Mouse (Mus musculus): ENCODE measurements around the gene Gad2. TPM values are rescaled to one million over a fixed set of nuclear protein-coding genes. Genes with fewer than 3 reads are reported as not detected.

The Gad2 gene
- polyA plus RNA-seq, 1 experiment from 2014 or later: not detected

DNA sequence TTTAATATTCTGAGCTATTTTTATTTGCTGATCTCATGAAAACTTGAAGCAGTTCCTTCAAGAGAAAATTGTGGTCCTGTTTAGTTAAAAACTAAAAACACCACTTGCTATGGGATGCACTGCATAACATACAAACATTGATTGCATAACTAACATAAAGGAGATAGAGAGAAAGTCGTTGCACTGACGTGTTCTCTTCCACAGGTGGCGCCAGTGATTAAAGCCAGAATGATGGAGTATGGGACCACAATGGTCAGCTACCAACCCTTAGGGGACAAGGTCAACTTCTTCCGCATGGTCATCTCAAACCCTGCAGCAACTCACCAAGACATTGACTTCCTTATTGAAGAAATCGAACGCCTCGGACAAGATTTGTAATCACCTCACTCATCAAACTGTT is 68.0 kb downstream of the Gad2 start:
- DNase-seq (no peak), ATAC-seq (no peak)
- no peaks in the 10 kb centered on the region for H3K9me3 ChIP-seq (ENCODE audit: low read length)
- peak; percentile 50 for TF ChIP-seq CTCF (IDR thresholded peaks at IDR 0.05; ENCODE audit: low read depth)
- TF ChIP-seq EP300 (IDR thresholded peaks at IDR 0.05; ENCODE audit: low read depth): no peak
- WGBS (ENCODE audit: insufficient replicate concordance): 64% methylated on average over 7 of the region's 7 CpGs
- no peak overlapping the region for H3K4me2 ChIP-seq (ENCODE audit: low read depth, low read length)
- H3K4me3 ChIP-seq (ENCODE audit: low read depth, low read length): no peak overlapping the region
- H3K9ac ChIP-seq (replicated peaks): no peak overlapping the region
- H3K27ac ChIP-seq (ENCODE audit: low read depth): no peak overlapping the region
- no peaks in the 10 kb centered on the region for H3K27me3 ChIP-seq (ENCODE audit: insufficient read depth, low read length)
- H3K36me3 ChIP-seq (replicated peaks; ENCODE audit: insufficient read depth, low read length): no peaks in the 10 kb centered on the region
- H3K4me1 ChIP-seq (ENCODE audit: insufficient read depth): no peaks in the 10 kb centered on the region

GRCm38 (mm10) chr2:22704780-22705727 is 83.0 kb downstream of the Gad2 start:
- WGBS (ENCODE audit: insufficient replicate concordance): 68% methylated on average over 4 of the region's 4 CpGs
- no peaks in the 10 kb centered on the region for H3K36me3 ChIP-seq (replicated peaks; ENCODE audit: insufficient read depth, low read length)
- no peaks in the 10 kb centered on the region for H3K27me3 ChIP-seq (ENCODE audit: insufficient read depth, low read length)
- no peak for DNase-seq
- H3K9me3 ChIP-seq (ENCODE audit: low read length): no peaks in the 10 kb centered on the region
- H3K4me1 ChIP-seq (ENCODE audit: insufficient read depth): no peaks in the 10 kb centered on the region
- no peak for ATAC-seq
- TF ChIP-seq EP300 (IDR thresholded peaks at IDR 0.05; ENCODE audit: low read depth) (no peak), CTCF (IDR thresholded peaks at IDR 0.05; ENCODE audit: low read depth) (no peak)
- H3K4me3 ChIP-seq (ENCODE audit: low read depth, low read length): no peak overlapping the region
- no peak overlapping the region for H3K4me2 ChIP-seq (ENCODE audit: low read depth, low read length)
- H3K9ac ChIP-seq (replicated peaks): no peak overlapping the region
- H3K27ac ChIP-seq (ENCODE audit: low read depth): no peak overlapping the region

- Histone ChIP-seq H3K9ac (replicated peaks) (no peak overlapping the region), H3K27me3 (ENCODE audit: insufficient read depth, low read length) (no peaks in the 10 kb centered on the region), H3K4me1 (ENCODE audit: insufficient read depth) (no peaks in the 10 kb centered on the region), H3K36me3 (replicated peaks; ENCODE audit: insufficient read depth, low read length) (no peaks in the 10 kb centered on the region), H3K4me2 (ENCODE audit: low read depth, low read length) (no peak overlapping the region), H3K27ac (ENCODE audit: low read depth) (no peak overlapping the region), H3K9me3 (ENCODE audit: low read length) (no peaks in the 10 kb centered on the region), H3K4me3 (ENCODE audit: low read depth, low read length) (no peak overlapping the region)
- no peak for ATAC-seq
- TF ChIP-seq CTCF (IDR thresholded peaks at IDR 0.05; ENCODE audit: low read depth) (no peak), EP300 (IDR thresholded peaks at IDR 0.05; ENCODE audit: low read depth) (no peak)
- WGBS (ENCODE audit: insufficient replicate concordance): 67% methylated on average over 3 of the region's 3 CpGs
- no peak for DNase-seq
These were observed 84.2 kb downstream of the Gad2 start for GRCm38 (mm10) chr2:22706233-22706632.

DNA sequence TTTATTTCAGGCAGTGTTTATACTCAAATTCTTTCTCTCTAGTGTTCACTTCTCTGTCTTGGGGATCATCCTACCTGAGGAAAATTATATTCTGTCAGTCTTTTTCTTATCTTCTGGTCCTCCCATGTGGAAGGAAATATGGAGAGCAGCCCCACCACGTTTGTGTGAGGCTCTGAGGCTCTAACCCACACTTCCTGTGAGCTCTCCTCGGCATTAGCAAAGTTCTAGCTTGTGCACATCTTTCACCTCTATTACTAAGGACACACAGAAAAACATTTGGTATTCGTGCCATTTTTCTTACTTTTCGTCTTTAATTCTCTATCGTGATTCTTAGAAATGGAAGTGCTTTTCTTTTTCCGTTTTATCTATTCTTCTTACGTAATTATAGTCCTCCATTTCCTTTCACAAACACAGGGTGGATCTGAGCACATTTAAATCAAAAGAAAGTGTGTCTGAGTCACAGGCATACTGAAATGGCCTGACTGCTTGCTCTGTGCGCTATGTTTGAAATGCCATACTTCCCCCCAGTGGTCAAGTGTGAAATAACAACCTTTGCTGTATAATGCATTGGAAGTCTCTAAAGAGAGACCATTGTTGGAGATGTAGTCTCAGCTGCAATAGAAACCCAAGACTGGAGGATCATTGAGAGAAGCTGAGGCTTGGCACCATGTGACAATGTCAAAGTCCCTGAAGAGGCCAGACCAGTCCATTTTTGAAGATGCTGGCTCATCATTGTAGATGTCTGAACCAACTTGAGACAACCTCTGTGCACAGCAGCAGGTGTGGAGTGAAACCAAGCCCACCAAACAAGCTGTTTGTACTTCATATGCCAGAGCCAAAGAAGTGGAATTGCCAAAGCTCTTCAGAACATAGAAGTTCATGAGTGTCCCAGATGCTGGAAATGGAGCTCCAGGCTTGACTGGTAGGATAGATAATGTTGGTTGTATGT is 99.8 kb downstream of the Gad2 start:
- peak; percentile 42 for DNase-seq
- no peaks in the 10 kb centered on the region for H3K27me3 ChIP-seq (ENCODE audit: insufficient read depth, low read length)
- 16% methylated on average over 8 of the region's 8 CpGs for WGBS (ENCODE audit: insufficient replicate concordance)
- no peaks in the 10 kb centered on the region for H3K4me1 ChIP-seq (ENCODE audit: insufficient read depth)
- H3K9ac ChIP-seq (replicated peaks): no peak overlapping the region
- no peaks in the 10 kb centered on the region for H3K36me3 ChIP-seq (replicated peaks; ENCODE audit: insufficient read depth, low read length)
- ATAC-seq: peak; percentile 59
- H3K4me2 ChIP-seq (ENCODE audit: low read depth, low read length): no peak overlapping the region
- TF ChIP-seq CTCF (IDR thresholded peaks at IDR 0.05; ENCODE audit: low read depth) (peak; percentile 84), EP300 (IDR thresholded peaks at IDR 0.05; ENCODE audit: low read depth) (no peak)
- H3K4me3 ChIP-seq (ENCODE audit: low read depth, low read length): no peak overlapping the region
- H3K9me3 ChIP-seq (ENCODE audit: low read length): no peaks in the 10 kb centered on the region
- no peak overlapping the region for H3K27ac ChIP-seq (ENCODE audit: low read depth)

GRCm38 (mm10) chr2:22723927-22724534 is 102.0 kb downstream of the Gad2 start:
- peak; percentile 40 for ATAC-seq
- no peaks in the 10 kb centered on the region for H3K27me3 ChIP-seq (ENCODE audit: insufficient read depth, low read length)
- H3K36me3 ChIP-seq (replicated peaks; ENCODE audit: insufficient read depth, low read length): no peaks in the 10 kb centered on the region
- DNase-seq: no peak
- no peaks in the 10 kb centered on the region for H3K9me3 ChIP-seq (ENCODE audit: low read length)
- H3K4me2 ChIP-seq (ENCODE audit: low read depth, low read length): no peak overlapping the region
- H3K4me1 ChIP-seq (ENCODE audit: insufficient read depth): no peaks in the 10 kb centered on the region
- no peak overlapping the region for H3K4me3 ChIP-seq (ENCODE audit: low read depth, low read length)
- TF ChIP-seq CTCF (IDR thresholded peaks at IDR 0.05; ENCODE audit: low read depth) (no peak), EP300 (IDR thresholded peaks at IDR 0.05; ENCODE audit: low read depth) (no peak)
- no peak overlapping the region for H3K9ac ChIP-seq (replicated peaks)
- 55% methylated on average over 3 of the region's 3 CpGs for WGBS (ENCODE audit: insufficient replicate concordance)
- H3K27ac ChIP-seq (ENCODE audit: low read depth): no peak overlapping the region

Measured in liver, postnatal 0 days (tissue).